Mouse (Mus musculus) heart, postnatal 36 days (tissue): ENCODE measurements around the gene Gm20795. TPM values are rescaled to one million over a fixed set of nuclear protein-coding genes. Genes with fewer than 3 reads are reported as not detected.
"Not testable (repeated sequence)": the region's sequence is repeated elsewhere in the genome, so short reads cannot be mapped to it uniquely, and the experiment has no call there.

Source experiments
- DNase-seq, 2 experiments: peaks; one replicate each; pipeline ENCODE4 v3.0.0; 2021 to 2022
- intact Hi-C: fragments of 180-260 bp; cut with DNase I; formaldehyde crosslinking; loops from one replicate; pipeline ENCODE4 v1.15.1; 2025
- total RNA-seq, 2 experiments: library from RNA; stranded (reverse); gene quantifications; 2 replicates each; pipeline ENCODE4 v1.2.3; 2021

Gm20795 gene
- not detected for total RNA-seq

DNA sequence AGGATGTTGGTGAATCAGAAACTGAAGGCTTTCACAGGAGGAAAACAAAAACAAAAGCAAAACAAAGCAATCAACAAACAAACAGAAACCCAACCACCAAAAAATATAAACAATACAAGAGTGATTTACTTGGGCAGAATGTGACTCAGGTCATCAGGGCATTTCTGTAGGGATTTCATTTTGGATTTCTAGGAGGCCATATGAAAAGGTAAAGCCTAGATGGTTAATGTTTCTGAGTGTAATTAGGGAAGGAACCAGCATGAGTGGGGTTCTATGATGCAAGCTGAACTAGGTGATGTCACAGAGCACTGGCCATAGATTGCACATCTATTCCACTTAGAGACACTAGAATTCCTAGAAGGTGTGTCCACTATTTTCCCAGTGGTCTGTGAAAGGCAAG is at the start of gene Gm20795:
Gm20795 (plus strand) TSS at position 301 of the 400 bp plus-strand sequence.
- intact Hi-C loops, DNase-seq: not testable (repeated sequence)

DNA sequence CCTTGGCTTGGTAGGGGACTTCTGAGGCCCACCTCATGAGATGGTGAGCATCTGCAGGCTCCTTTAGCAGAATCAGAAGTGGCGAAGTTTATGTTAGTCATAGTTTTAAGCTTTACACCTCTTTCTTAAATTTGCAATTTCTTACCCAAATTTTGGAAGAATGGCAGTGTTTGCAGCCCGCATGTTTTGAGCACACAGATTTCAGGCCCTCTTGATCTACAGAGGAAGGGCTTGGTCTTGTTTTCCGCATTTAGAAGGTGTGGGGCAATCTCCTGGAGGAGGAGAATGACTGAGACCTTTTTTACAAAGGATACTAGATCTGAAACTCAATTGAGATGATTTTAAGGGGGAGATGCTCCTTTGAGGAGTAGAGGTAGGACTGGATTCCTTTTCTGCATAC is 29.0 kb upstream of the Gm20795 start, which contains the start of gene Gm21797:
Gm21797 (minus strand) TSS at position 101 of the 400 bp plus-strand sequence.
- intact Hi-C loops, DNase-seq: not testable (repeated sequence)

Other genes starting within 250 kb of the Gm20795 start
- gene Gm21852, start 152.9 kb upstream of the Gm20795 start, total RNA-seq = not detected
- not detected for gene Gm21797, start 29.1 kb upstream of the Gm20795 start, total RNA-seq